Mouse (Mus musculus): ENCODE data around the gene Ncam2. TPM values are rescaled to one million over a fixed set of nuclear protein-coding genes. Genes with fewer than 3 reads are reported as not detected.

The Ncam2 gene
- polyA plus RNA-seq, 1 experiment from 2014 or later, result 12.3 TPM

DNA sequence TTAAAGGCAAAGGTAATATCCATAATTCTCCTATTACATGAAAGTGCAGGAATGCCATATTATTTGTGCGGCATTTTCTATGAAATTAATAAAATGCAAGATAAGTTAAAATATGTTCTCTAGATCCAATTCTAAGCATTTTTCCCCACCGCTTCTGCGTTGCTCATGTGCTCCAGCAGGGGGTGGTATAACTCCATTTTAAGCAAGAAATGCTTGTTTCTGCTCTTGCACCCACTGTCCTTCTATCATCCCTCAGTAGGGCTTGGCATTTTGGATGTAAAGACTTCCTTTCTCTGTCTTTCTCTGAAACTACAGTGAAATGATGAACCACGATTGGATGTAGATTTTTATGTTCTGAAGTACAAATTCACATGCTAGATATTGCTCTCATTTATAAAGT lies 1.5 kb downstream of the Ncam2 start:
- Histone ChIP-seq H3K4me1 (replicated peaks; ENCODE audit: control insufficient read depth, insufficient read depth, low read length) (peaks cover 16% of the 10 kb centered on the region), H3K9me3 (ENCODE audit: control insufficient read depth, low read length) (no peaks in the 10 kb centered on the region), H3K4me3 (replicated peaks; ENCODE audit: low read length) (peak overlapping the region; percentile 69), H3K36me3 (ENCODE audit: control insufficient read depth, insufficient read depth) (no peaks in the 10 kb centered on the region), H3K27me3 (replicated peaks; ENCODE audit: control insufficient read depth, insufficient read depth, low read length) (no peaks in the 10 kb centered on the region; the same call in 1 of the 2 replicates), H3K4me2 (ENCODE audit: low read length) (peak overlapping the region; percentile 62), H3K27ac (ENCODE audit: low read length) (no peak overlapping the region; the same call in 1 of the 2 replicates), H3K9ac (replicated peaks; ENCODE audit: low read depth, low read length) (no peak overlapping the region)
- 1% methylated on average over 4 of the region's 4 CpGs for WGBS
- peak; percentile 39; the same call in 1 of the 2 replicates for ATAC-seq

GRCm38 (mm10) chr16:81202721-81203161 lies 2.2 kb downstream of the Ncam2 start:
- WGBS, result 33% methylated on average over 8 of the region's 8 CpGs
- H3K27ac ChIP-seq (ENCODE audit: low read length), result peak overlapping the region; percentile 55
- peak overlapping the region; percentile 69 for H3K4me3 ChIP-seq (replicated peaks; ENCODE audit: low read length)
- peak overlapping the region; percentile 51 for H3K4me2 ChIP-seq (ENCODE audit: low read length)
- H3K9ac ChIP-seq (replicated peaks; ENCODE audit: low read depth, low read length), result peak overlapping the region; percentile 53
- peak; percentile 16 for ATAC-seq
- H3K27me3 ChIP-seq (replicated peaks; ENCODE audit: control insufficient read depth, insufficient read depth, low read length), result no peaks in the 10 kb centered on the region; the same call in 1 of the 2 replicates
- no peaks in the 10 kb centered on the region for H3K36me3 ChIP-seq (ENCODE audit: control insufficient read depth, insufficient read depth)
- peaks cover 16% of the 10 kb centered on the region for H3K4me1 ChIP-seq (replicated peaks; ENCODE audit: control insufficient read depth, insufficient read depth, low read length)
- no peaks in the 10 kb centered on the region for H3K9me3 ChIP-seq (ENCODE audit: control insufficient read depth, low read length)

GRCm38 (mm10) chr16:81204405-81205034 lies 4.0 kb downstream of the Ncam2 start:
- 41% methylated on average over 12 of the region's 12 CpGs for WGBS
- no peak for ATAC-seq
- no peaks in the 10 kb centered on the region for H3K27me3 ChIP-seq (replicated peaks; ENCODE audit: control insufficient read depth, insufficient read depth, low read length)
- no peaks in the 10 kb centered on the region for H3K36me3 ChIP-seq (ENCODE audit: control insufficient read depth, insufficient read depth)
- H3K4me2 ChIP-seq (ENCODE audit: low read length), result peak overlapping the region; percentile 39
- H3K9me3 ChIP-seq (ENCODE audit: control insufficient read depth, low read length), result no peaks in the 10 kb centered on the region
- peaks cover 16% of the 10 kb centered on the region for H3K4me1 ChIP-seq (replicated peaks; ENCODE audit: control insufficient read depth, insufficient read depth, low read length)
- no peak overlapping the region for H3K27ac ChIP-seq (ENCODE audit: low read length)
- no peak overlapping the region for H3K9ac ChIP-seq (replicated peaks; ENCODE audit: low read depth, low read length)
- no peak overlapping the region; the same call in 1 of the 2 replicates for H3K4me3 ChIP-seq (replicated peaks; ENCODE audit: low read length)

DNA sequence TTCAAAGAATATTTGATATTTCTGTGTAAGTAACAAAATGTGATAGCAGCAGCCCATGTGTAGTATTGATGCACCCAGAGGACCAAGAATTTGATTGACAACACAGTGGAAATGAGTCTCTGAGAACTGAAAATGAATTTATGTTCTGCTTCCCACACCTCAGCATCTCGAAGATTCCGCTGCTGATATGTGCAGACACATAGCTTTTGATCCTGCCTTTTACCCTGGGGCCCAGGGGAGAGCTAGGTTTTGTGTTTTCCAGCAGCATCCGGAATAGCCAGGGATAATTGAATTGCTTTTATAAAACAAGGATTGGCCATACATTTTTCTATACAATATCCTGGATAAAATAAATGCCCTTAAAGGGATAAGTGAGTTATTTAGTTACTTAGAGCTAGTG lies 20.7 kb downstream of the Ncam2 start:
- ATAC-seq, result no peak
- 47% methylated on average over 3 of the region's 3 CpGs for WGBS
- H3K9ac ChIP-seq (replicated peaks; ENCODE audit: low read depth, low read length), result no peak overlapping the region
- no peaks in the 10 kb centered on the region for H3K27me3 ChIP-seq (replicated peaks; ENCODE audit: control insufficient read depth, insufficient read depth, low read length)
- H3K36me3 ChIP-seq (ENCODE audit: control insufficient read depth, insufficient read depth), result no peaks in the 10 kb centered on the region
- H3K4me3 ChIP-seq (replicated peaks; ENCODE audit: low read length), result no peak overlapping the region
- peaks cover 5% of the 10 kb centered on the region for H3K4me1 ChIP-seq (replicated peaks; ENCODE audit: control insufficient read depth, insufficient read depth, low read length)
- H3K4me2 ChIP-seq (ENCODE audit: low read length), result no peak overlapping the region
- no peak overlapping the region for H3K27ac ChIP-seq (ENCODE audit: low read length)
- no peaks in the 10 kb centered on the region for H3K9me3 ChIP-seq (ENCODE audit: control insufficient read depth, low read length)

- H3K4me2 ChIP-seq (ENCODE audit: low read length), result no peak overlapping the region
- peak; percentile 65 for ATAC-seq
These were observed 23.3 kb downstream of the Ncam2 start for GRCm38 (mm10) chr16:81223841-81224240.

GRCm38 (mm10) chr16:81224253-81224652 lies 23.8 kb downstream of the Ncam2 start:
- Histone ChIP-seq H3K4me3 (replicated peaks; ENCODE audit: low read length) (no peak overlapping the region), H3K4me2 (ENCODE audit: low read length) (no peak overlapping the region), H3K27me3 (replicated peaks; ENCODE audit: control insufficient read depth, insufficient read depth, low read length) (no peaks in the 10 kb centered on the region), H3K9ac (replicated peaks; ENCODE audit: low read depth, low read length) (no peak overlapping the region), H3K4me1 (replicated peaks; ENCODE audit: control insufficient read depth, insufficient read depth, low read length) (peaks cover 5% of the 10 kb centered on the region), H3K27ac (ENCODE audit: low read length) (no peak overlapping the region), H3K36me3 (ENCODE audit: control insufficient read depth, insufficient read depth) (no peaks in the 10 kb centered on the region), H3K9me3 (ENCODE audit: control insufficient read depth, low read length) (no peaks in the 10 kb centered on the region)
- ATAC-seq, result no peak

More at GRCm38 (mm10) chr16:81223841-81224240, 23.3 kb downstream of the Ncam2 start:
- H3K9ac ChIP-seq (replicated peaks; ENCODE audit: low read depth, low read length), result no peak overlapping the region
- no peaks in the 10 kb centered on the region for H3K27me3 ChIP-seq (replicated peaks; ENCODE audit: control insufficient read depth, insufficient read depth, low read length)
- no peak overlapping the region for H3K4me3 ChIP-seq (replicated peaks; ENCODE audit: low read length)
- H3K36me3 ChIP-seq (ENCODE audit: control insufficient read depth, insufficient read depth), result no peaks in the 10 kb centered on the region
- no peak overlapping the region for H3K27ac ChIP-seq (ENCODE audit: low read length)
- no peaks in the 10 kb centered on the region for H3K9me3 ChIP-seq (ENCODE audit: control insufficient read depth, low read length)
- WGBS, result 5% methylated on average over 1 of the region's 1 CpGs
- peaks cover 5% of the 10 kb centered on the region for H3K4me1 ChIP-seq (replicated peaks; ENCODE audit: control insufficient read depth, insufficient read depth, low read length)

DNA sequence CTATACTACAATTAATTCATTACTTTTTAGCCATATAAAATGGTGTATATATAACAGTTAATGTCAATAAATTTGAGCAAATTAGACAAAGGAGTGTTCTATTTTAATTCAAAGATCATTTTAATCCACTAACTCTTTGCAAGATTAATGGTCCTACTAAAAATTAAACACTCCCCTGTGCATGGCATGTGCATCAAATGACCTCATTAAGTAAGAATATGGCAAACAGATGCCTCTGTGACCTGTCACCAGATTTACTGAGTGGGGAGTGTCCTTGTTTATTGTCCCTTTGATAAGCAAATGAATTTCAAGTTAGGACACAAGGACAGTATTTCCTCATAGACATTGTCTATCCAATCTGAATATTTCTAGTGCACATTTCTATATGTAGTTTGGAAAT lies 54.4 kb downstream of the Ncam2 start:
- no peak for ATAC-seq
- no peaks in the 10 kb centered on the region for H3K27me3 ChIP-seq (replicated peaks; ENCODE audit: control insufficient read depth, insufficient read depth, low read length)

GRCm38 (mm10) chr16:81260429-81260828 lies 59.9 kb downstream of the Ncam2 start:
- Histone ChIP-seq H3K27ac (ENCODE audit: low read length) (no peak overlapping the region), H3K4me2 (ENCODE audit: low read length) (no peak overlapping the region), H3K36me3 (ENCODE audit: control insufficient read depth, insufficient read depth) (no peaks in the 10 kb centered on the region), H3K4me1 (replicated peaks; ENCODE audit: control insufficient read depth, insufficient read depth, low read length) (no peaks in the 10 kb centered on the region), H3K27me3 (replicated peaks; ENCODE audit: control insufficient read depth, insufficient read depth, low read length) (no peaks in the 10 kb centered on the region), H3K9ac (replicated peaks; ENCODE audit: low read depth, low read length) (no peak overlapping the region), H3K4me3 (replicated peaks; ENCODE audit: low read length) (no peak overlapping the region), H3K9me3 (ENCODE audit: control insufficient read depth, low read length) (no peaks in the 10 kb centered on the region)
- ATAC-seq, result no peak
- 93% methylated on average over 2 of the region's 2 CpGs for WGBS

More for the DNA sequence above, 54.4 kb downstream of the Ncam2 start:
- Histone ChIP-seq H3K36me3 (ENCODE audit: control insufficient read depth, insufficient read depth) (no peaks in the 10 kb centered on the region), H3K4me2 (ENCODE audit: low read length) (no peak overlapping the region), H3K9ac (replicated peaks; ENCODE audit: low read depth, low read length) (no peak overlapping the region), H3K4me3 (replicated peaks; ENCODE audit: low read length) (no peak overlapping the region), H3K9me3 (ENCODE audit: control insufficient read depth, low read length) (no peaks in the 10 kb centered on the region), H3K27ac (ENCODE audit: low read length) (no peak overlapping the region), H3K4me1 (replicated peaks; ENCODE audit: control insufficient read depth, insufficient read depth, low read length) (no peaks in the 10 kb centered on the region)

- H3K4me1 ChIP-seq (replicated peaks; ENCODE audit: control insufficient read depth, insufficient read depth, low read length), result no peaks in the 10 kb centered on the region
- no peak overlapping the region for H3K9ac ChIP-seq (replicated peaks; ENCODE audit: low read depth, low read length)
- H3K4me3 ChIP-seq (replicated peaks; ENCODE audit: low read length), result no peak overlapping the region
- WGBS, result 91% methylated on average over 2 of the region's 2 CpGs
- ATAC-seq, result no peak
- no peak overlapping the region for H3K4me2 ChIP-seq (ENCODE audit: low read length)
- H3K36me3 ChIP-seq (ENCODE audit: control insufficient read depth, insufficient read depth), result no peaks in the 10 kb centered on the region
- no peaks in the 10 kb centered on the region for H3K9me3 ChIP-seq (ENCODE audit: control insufficient read depth, low read length)
- H3K27me3 ChIP-seq (replicated peaks; ENCODE audit: control insufficient read depth, insufficient read depth, low read length), result no peaks in the 10 kb centered on the region
- no peak overlapping the region for H3K27ac ChIP-seq (ENCODE audit: low read length)
These were observed 73.3 kb downstream of the Ncam2 start for GRCm38 (mm10) chr16:81273597-81274360.

Measured in forebrain, embryonic 16.5 days (tissue).